Mouse (Mus musculus): ENCODE results near the gene Fbxl17. TPM values are rescaled to one million over a fixed set of nuclear protein-coding genes. Genes with fewer than 3 reads are reported as not detected.
A peak's percentile ranks its signal among the peaks of the same experiment; 100 is the strongest.

Gene Fbxl17
- polyA plus RNA-seq, 1 experiment from 2014 or later: 9.8 TPM

- no peak for ATAC-seq (ENCODE audit: low FRiP score, low read depth)
Measured at GRCm38 (mm10) chr17:63165847-63166246, 334.0 kb downstream of the Fbxl17 start.

GRCm38 (mm10) chr17:63164289-63164688 lies 335.5 kb downstream of the Fbxl17 start:
- Histone ChIP-seq H3K9ac (no peak overlapping the region), H3K9me3 (no peaks in the 10 kb centered on the region), H3K27me3 (replicated peaks) (0 out of 2 replicates have a peak, but pooled peaks cover 3% of the 10 kb centered on the region), H3K36me3 (no peaks in the 10 kb centered on the region), H3K27ac (no peak overlapping the region), H3K4me1 (no peaks in the 10 kb centered on the region), H3K4me2 (replicated peaks) (no peak overlapping the region), H3K4me3 (no peak overlapping the region)
- WGBS: 69% methylated on average over 1 of the region's 1 CpGs
- ATAC-seq (ENCODE audit: low FRiP score, low read depth): no peak

More at GRCm38 (mm10) chr17:63165847-63166246, 334.0 kb downstream of the Fbxl17 start:
- H3K27me3 ChIP-seq (replicated peaks): no peaks in the 10 kb centered on the region
- H3K36me3 ChIP-seq: no peaks in the 10 kb centered on the region
- no peak overlapping the region for H3K4me2 ChIP-seq (replicated peaks)
- WGBS: 73% methylated on average over 13 of the region's 13 CpGs
- H3K4me3 ChIP-seq: no peak overlapping the region
- no peak overlapping the region for H3K9ac ChIP-seq
- no peak overlapping the region for H3K27ac ChIP-seq
- H3K9me3 ChIP-seq: no peaks in the 10 kb centered on the region
- no peaks in the 10 kb centered on the region for H3K4me1 ChIP-seq

- Histone ChIP-seq H3K36me3 (no peaks in the 10 kb centered on the region), H3K4me3 (no peak overlapping the region), H3K27me3 (replicated peaks) (0 out of 2 replicates have a peak, but pooled peaks cover 3% of the 10 kb centered on the region), H3K4me2 (replicated peaks) (no peak overlapping the region), H3K27ac (no peak overlapping the region), H3K4me1 (peaks cover 8% of the 10 kb centered on the region), H3K9me3 (no peaks in the 10 kb centered on the region), H3K9ac (no peak overlapping the region)
- no peak for ATAC-seq (ENCODE audit: low FRiP score, low read depth)
- WGBS: 69% methylated on average over 5 of the region's 5 CpGs
Measured at GRCm38 (mm10) chr17:63161953-63162352, 337.9 kb downstream of the Fbxl17 start.

DNA sequence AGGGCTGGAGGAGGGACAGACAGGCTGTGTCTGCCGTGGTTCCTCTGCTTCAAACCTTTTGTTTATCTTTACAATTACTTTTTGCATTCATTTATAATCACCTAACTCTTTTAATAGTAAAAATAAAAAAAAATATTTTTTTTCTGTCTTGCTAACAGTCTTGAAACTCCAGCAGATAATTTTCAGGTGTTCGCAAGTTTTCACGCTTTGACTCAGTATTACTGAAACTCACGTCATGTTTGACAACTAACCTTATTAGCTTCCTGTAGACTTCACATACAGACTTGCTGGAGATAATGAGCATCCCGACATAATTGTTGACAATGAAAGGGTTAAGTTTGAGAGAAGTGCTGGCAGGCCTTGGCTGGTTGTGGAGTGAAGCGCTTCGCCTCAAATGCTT lies 340.6 kb downstream of the Fbxl17 start:
- Histone ChIP-seq H3K4me1 (peaks cover 8% of the 10 kb centered on the region), H3K9me3 (no peaks in the 10 kb centered on the region), H3K27ac (no peak overlapping the region), H3K36me3 (no peaks in the 10 kb centered on the region), H3K27me3 (replicated peaks) (0 out of 2 replicates have a peak, but pooled peaks cover 3% of the 10 kb centered on the region), H3K9ac (no peak overlapping the region), H3K4me2 (replicated peaks) (no peak overlapping the region), H3K4me3 (no peak overlapping the region)
- WGBS: 59% methylated on average over 7 of the region's 7 CpGs
- ATAC-seq (ENCODE audit: low FRiP score, low read depth): no peak

GRCm38 (mm10) chr17:63158436-63158835 lies 341.4 kb downstream of the Fbxl17 start:
- no peak overlapping the region; the same call in 1 of the 2 replicates for H3K4me2 ChIP-seq (replicated peaks)
- H3K27me3 ChIP-seq (replicated peaks): 0 out of 2 replicates have a peak, but pooled peaks cover 3% of the 10 kb centered on the region
- H3K4me3 ChIP-seq: no peak overlapping the region
- H3K27ac ChIP-seq: no peak overlapping the region
- ATAC-seq (ENCODE audit: low FRiP score, low read depth): no peak
- no peaks in the 10 kb centered on the region for H3K9me3 ChIP-seq
- WGBS: 68% methylated on average over 3 of the region's 3 CpGs
- H3K9ac ChIP-seq: no peak overlapping the region
- H3K36me3 ChIP-seq: no peaks in the 10 kb centered on the region
- H3K4me1 ChIP-seq: peaks cover 8% of the 10 kb centered on the region

DNA sequence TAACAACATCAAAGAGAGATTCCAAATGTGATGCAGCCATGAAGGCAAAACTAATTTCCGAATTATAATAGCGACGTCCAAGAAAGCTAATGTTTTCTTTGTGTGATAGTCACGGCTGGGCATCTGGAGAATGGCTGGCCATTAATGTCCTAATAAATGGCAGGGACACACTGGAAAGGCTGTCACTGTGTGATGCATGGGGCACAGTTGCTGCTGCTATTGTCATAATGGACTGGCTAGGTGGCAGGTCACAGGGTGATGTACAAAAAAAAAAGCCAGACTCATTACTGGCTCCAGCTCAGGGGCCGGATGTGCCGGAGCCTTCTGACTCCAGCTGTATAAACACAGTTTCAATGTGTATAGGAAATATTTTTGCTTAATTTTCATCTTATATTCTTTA lies 341.9 kb downstream of the Fbxl17 start:
- Histone ChIP-seq H3K9me3 (no peaks in the 10 kb centered on the region), H3K27ac (no peak overlapping the region), H3K9ac (no peak overlapping the region), H3K4me3 (no peak overlapping the region), H3K27me3 (replicated peaks) (0 out of 2 replicates have a peak, but pooled peaks cover 3% of the 10 kb centered on the region), H3K36me3 (no peaks in the 10 kb centered on the region), H3K4me2 (replicated peaks) (peak overlapping the region; percentile 30; the same call in 1 of the 2 replicates), H3K4me1 (peaks cover 8% of the 10 kb centered on the region)
- 13% methylated on average over 6 of the region's 6 CpGs for WGBS
- ATAC-seq (ENCODE audit: low FRiP score, low read depth): peak; percentile 56; the same call in 1 of the 2 replicates

DNA sequence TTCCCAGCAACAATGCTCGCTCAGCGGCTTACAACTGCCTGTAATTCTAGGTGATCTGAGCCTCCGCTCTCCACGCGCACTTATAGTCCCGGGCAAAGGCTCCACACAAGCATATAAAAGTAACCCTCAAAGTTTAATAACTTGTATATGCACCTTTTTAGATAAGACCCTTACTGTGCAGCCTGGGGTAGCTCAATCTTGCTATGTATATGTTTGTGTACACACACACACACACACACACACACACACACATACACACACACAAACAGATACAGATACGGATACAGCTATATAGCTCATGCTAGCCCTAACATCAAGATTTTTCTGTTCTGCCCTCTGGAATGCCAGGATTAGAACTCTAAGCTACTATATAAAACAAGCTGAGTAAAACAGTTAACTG lies 342.8 kb downstream of the Fbxl17 start:
- H3K36me3 ChIP-seq: no peaks in the 10 kb centered on the region
- peaks cover 8% of the 10 kb centered on the region for H3K4me1 ChIP-seq
- H3K4me3 ChIP-seq: no peak overlapping the region
- no peak overlapping the region for H3K4me2 ChIP-seq (replicated peaks)
- no peak overlapping the region for H3K9ac ChIP-seq
- 90% methylated on average over 7 of the region's 7 CpGs for WGBS
- 0 out of 2 replicates have a peak, but pooled peaks cover 3% of the 10 kb centered on the region for H3K27me3 ChIP-seq (replicated peaks)
- H3K27ac ChIP-seq: no peak overlapping the region
- no peaks in the 10 kb centered on the region for H3K9me3 ChIP-seq
- no peak for ATAC-seq (ENCODE audit: low FRiP score, low read depth)

GRCm38 (mm10) chr17:63146514-63146913 lies 353.3 kb downstream of the Fbxl17 start:
- H3K9ac ChIP-seq: no peak overlapping the region
- H3K9me3 ChIP-seq: no peaks in the 10 kb centered on the region
- no peak overlapping the region for H3K4me2 ChIP-seq (replicated peaks)
- no peaks in the 10 kb centered on the region for H3K36me3 ChIP-seq
- WGBS: 14% methylated on average over 2 of the region's 2 CpGs
- no peak overlapping the region for H3K27ac ChIP-seq
- no peak overlapping the region for H3K4me3 ChIP-seq
- ATAC-seq (ENCODE audit: low FRiP score, low read depth): no peak
- peaks cover 23% of the 10 kb centered on the region for H3K4me1 ChIP-seq
- H3K27me3 ChIP-seq (replicated peaks): no peaks in the 10 kb centered on the region

GRCm38 (mm10) chr17:63145751-63146491 lies 353.9 kb downstream of the Fbxl17 start:
- H3K4me3 ChIP-seq: no peak overlapping the region
- no peaks in the 10 kb centered on the region for H3K36me3 ChIP-seq
- no peak overlapping the region for H3K9ac ChIP-seq
- H3K4me2 ChIP-seq (replicated peaks): peak overlapping the region; percentile 36
- peak; percentile 74 for ATAC-seq (ENCODE audit: low FRiP score, low read depth)
- H3K27me3 ChIP-seq (replicated peaks): no peaks in the 10 kb centered on the region
- 24% methylated on average over 12 of the region's 12 CpGs for WGBS
- no peaks in the 10 kb centered on the region for H3K9me3 ChIP-seq
- peak overlapping the region; percentile 74 for H3K27ac ChIP-seq
- H3K4me1 ChIP-seq: peaks cover 23% of the 10 kb centered on the region

DNA sequence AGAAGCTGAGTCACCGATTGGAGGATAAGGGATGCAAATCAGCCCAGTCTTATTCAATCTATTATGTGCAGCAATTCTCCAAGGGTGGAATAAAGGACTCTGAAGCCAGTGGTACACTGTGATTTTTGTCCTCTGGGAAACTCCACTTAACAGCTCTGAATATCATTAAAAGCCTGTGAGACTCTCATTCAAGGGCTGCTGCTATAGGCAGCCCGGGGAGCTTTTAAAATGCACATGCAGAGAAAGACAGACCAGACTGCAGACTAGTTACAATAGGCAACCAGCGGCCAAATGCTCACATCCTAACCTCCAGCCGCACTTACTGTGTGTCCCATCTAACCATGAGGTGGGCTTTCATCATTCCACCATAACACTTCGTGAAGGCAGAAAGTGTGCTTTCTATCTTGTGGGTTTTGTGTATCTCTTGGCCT lies 354.5 kb downstream of the Fbxl17 start:
- Histone ChIP-seq H3K4me3 (no peak overlapping the region), H3K9me3 (no peaks in the 10 kb centered on the region), H3K36me3 (no peaks in the 10 kb centered on the region), H3K27me3 (replicated peaks) (no peaks in the 10 kb centered on the region), H3K27ac (peak overlapping the region; percentile 74), H3K9ac (no peak overlapping the region), H3K4me1 (peaks cover 23% of the 10 kb centered on the region), H3K4me2 (replicated peaks) (peak overlapping the region; percentile 36)
- peak; percentile 90 for ATAC-seq (ENCODE audit: low FRiP score, low read depth)
- 19% methylated on average over 5 of the region's 5 CpGs for WGBS

DNA sequence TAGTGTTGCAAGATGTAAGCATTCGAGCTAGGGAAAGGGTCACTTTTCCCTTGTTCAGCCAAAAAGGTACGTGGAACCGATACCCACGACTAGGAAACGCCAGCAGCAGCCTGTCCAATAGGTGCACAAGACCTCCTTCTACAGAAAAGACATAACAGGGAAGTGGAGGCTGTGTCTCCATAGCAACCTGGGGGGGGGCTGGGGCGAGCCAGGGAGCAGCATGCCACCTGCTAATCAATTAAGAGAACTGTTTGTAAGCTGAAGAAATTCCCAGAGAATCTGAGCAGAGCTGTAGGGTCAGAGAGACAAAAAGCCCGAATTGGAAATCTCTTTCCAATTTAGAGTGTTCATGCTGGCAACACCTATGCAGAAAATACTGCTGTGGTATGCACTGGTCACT lies 356.0 kb downstream of the Fbxl17 start:
- H3K36me3 ChIP-seq: no peaks in the 10 kb centered on the region
- no peak overlapping the region for H3K27ac ChIP-seq
- no peak for ATAC-seq (ENCODE audit: low FRiP score, low read depth)
- 49% methylated on average over 7 of the region's 7 CpGs for WGBS
- H3K9ac ChIP-seq: no peak overlapping the region
- no peaks in the 10 kb centered on the region for H3K9me3 ChIP-seq
- peaks cover 23% of the 10 kb centered on the region for H3K4me1 ChIP-seq
- no peak overlapping the region for H3K4me3 ChIP-seq
- H3K4me2 ChIP-seq (replicated peaks): peak overlapping the region; percentile 24; the same call in 1 of the 2 replicates
- H3K27me3 ChIP-seq (replicated peaks): no peaks in the 10 kb centered on the region

DNA sequence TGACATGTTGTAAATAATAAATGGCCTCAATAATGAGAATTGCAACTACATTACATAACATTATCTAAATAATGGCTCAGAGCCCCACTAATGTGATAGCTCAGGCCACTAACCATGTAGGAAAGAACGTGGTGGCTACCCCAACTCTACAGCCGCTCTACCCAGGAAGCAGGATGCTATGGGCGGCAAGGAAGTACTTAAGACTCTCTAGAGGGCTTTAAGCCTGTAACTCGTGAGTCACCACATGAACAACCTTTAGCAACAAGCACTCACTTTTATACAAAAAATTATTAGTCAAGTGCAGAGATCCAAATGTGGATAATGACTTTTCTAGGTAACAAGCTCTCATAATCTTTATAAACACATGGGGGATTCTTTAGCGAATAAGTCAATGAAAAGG lies 365.0 kb downstream of the Fbxl17 start:
- ATAC-seq (ENCODE audit: low FRiP score, low read depth): no peak
- Histone ChIP-seq H3K27ac (no peak overlapping the region), H3K27me3 (replicated peaks) (no peaks in the 10 kb centered on the region), H3K4me3 (no peak overlapping the region), H3K9me3 (no peaks in the 10 kb centered on the region; the same call in 1 of the 2 replicates), H3K4me1 (no peaks in the 10 kb centered on the region), H3K9ac (no peak overlapping the region), H3K36me3 (no peaks in the 10 kb centered on the region; the same call in 1 of the 2 replicates), H3K4me2 (replicated peaks) (no peak overlapping the region)
- 82% methylated on average over 5 of the region's 5 CpGs for WGBS
